10 mouse cellular contexts compared by ENCODE assay signal in genomic region chr2:152048003-152048980, GRCm38 (mm10). TPM values are rescaled to one million over a fixed set of nuclear protein-coding genes. Genes with fewer than 3 reads are reported as not detected.
DNase-seq lines count a peak whose midpoint lies in the region; ATAC-seq and TF ChIP-seq lines count a peak whose summit lies in the region.
"Had no signal": no experiment of that assay in that cellular context is flagged by ENCODE, and none has a peak within 500 bp of the region (broad histone marks: within the 10 kb centered on the region; RNA-seq: fewer than 3 reads in every experiment).

No protein-coding gene starts in this region.

- H3K4me3 ChIP-seq in heart, embryonic 12.5 days: peak overlapping the region; percentile 56
- H3K4me3 ChIP-seq in ES-E14 (ENCODE audit: insufficient read depth in 1 of 2, low read depth in 1 of 2, low read length in 2 of 2, poor library complexity in 1 of 2, severe bottlenecking in 1 of 2): peak overlapping the region; percentile 60 to 63
- peak overlapping the region; percentile 49 for H3K4me3 ChIP-seq in forebrain, embryonic 12.5 days (replicated peaks)
- peak overlapping the region; percentile 49 for H3K4me3 ChIP-seq in limb, embryonic 15.5 days
- peak overlapping the region; percentile 50 for H3K4me3 ChIP-seq in stomach, embryonic 16.5 days (replicated peaks; ENCODE audit: low read length)

- H3K9ac ChIP-seq in heart, embryonic 12.5 days: peak overlapping the region; percentile 47
- H3K9ac ChIP-seq in ES-E14 (ENCODE audit: insufficient read depth, low read depth, low read length, poor library complexity, severe bottlenecking): peak overlapping the region; percentile 32
- H3K9ac ChIP-seq in forebrain, embryonic 12.5 days: peak overlapping the region; percentile 66
- peak overlapping the region; percentile 42 for H3K9ac ChIP-seq in limb, embryonic 15.5 days
- peak overlapping the region; percentile 63 for H3K9ac ChIP-seq in stomach, embryonic 16.5 days (ENCODE audit: low read length)

- H3K36me3 ChIP-seq in heart, embryonic 12.5 days: no peaks in the 10 kb centered on the region
- no peaks in the 10 kb centered on the region for H3K36me3 ChIP-seq in ES-E14 (ENCODE audit: control insufficient read depth, insufficient read depth, low read length, poor library complexity, severe bottlenecking)
- no peaks in the 10 kb centered on the region for H3K36me3 ChIP-seq in forebrain, embryonic 12.5 days (replicated peaks)
- no peaks in the 10 kb centered on the region for H3K36me3 ChIP-seq in limb, embryonic 15.5 days
- no peaks in the 10 kb centered on the region for H3K36me3 ChIP-seq in stomach, embryonic 16.5 days (ENCODE audit: control insufficient read depth, insufficient read depth, low read length)

- peaks cover 30% of the 10 kb centered on the region for H3K4me1 ChIP-seq in heart, embryonic 12.5 days (replicated peaks)
- peaks cover 5 to 17% of the 10 kb centered on the region in 2 experiments; a peak in 3 of 4 replicates for H3K4me1 ChIP-seq in ES-E14 (ENCODE audit: control insufficient read depth in 2 of 2, insufficient read depth in 2 of 2, low read length in 2 of 2, poor library complexity in 1 of 2)
- H3K4me1 ChIP-seq in forebrain, embryonic 12.5 days: peaks cover 63% of the 10 kb centered on the region
- peaks cover 24% of the 10 kb centered on the region for H3K4me1 ChIP-seq in limb, embryonic 15.5 days
- peaks cover 12% of the 10 kb centered on the region for H3K4me1 ChIP-seq in stomach, embryonic 16.5 days (ENCODE audit: control insufficient read depth, insufficient read depth, low read length)

- in situ Hi-C loops in ES-E14 (cut with MboI; ENCODE audit: low sequenced_read_pairs in 2 of 2, unreplicated experiment in 2 of 2): no loop called here

- H3K9me3 ChIP-seq in heart, embryonic 12.5 days (replicated peaks): no peaks in the 10 kb centered on the region
- H3K9me3 ChIP-seq in ES-E14 (ENCODE audit: control insufficient read depth, insufficient read depth, low read depth, low read length): no peaks in the 10 kb centered on the region
- H3K9me3 ChIP-seq in forebrain, embryonic 12.5 days: no peaks in the 10 kb centered on the region
- no peaks in the 10 kb centered on the region for H3K9me3 ChIP-seq in limb, embryonic 15.5 days
- H3K9me3 ChIP-seq in stomach, embryonic 16.5 days (replicated peaks; ENCODE audit: control insufficient read depth, low read length): no peaks in the 10 kb centered on the region

- H3K4me2 ChIP-seq in heart, embryonic 12.5 days: peak overlapping the region; percentile 99
- H3K4me2 ChIP-seq in forebrain, embryonic 12.5 days: peak overlapping the region; percentile 90
- peak overlapping the region; percentile 98 for H3K4me2 ChIP-seq in limb, embryonic 15.5 days
- H3K4me2 ChIP-seq in stomach, embryonic 16.5 days (ENCODE audit: low read depth, low read length): peak overlapping the region; percentile 94

- ATAC-seq in heart, embryonic 12.5 days (ENCODE audit: insufficient number of reproducible peaks, low FRiP score): 0 out of 2 replicates have a peak, but pooled peaks have one; percentile 20
- ATAC-seq in forebrain, embryonic 12.5 days (ENCODE audit: low FRiP score): peak; percentile 77
- ATAC-seq in limb, embryonic 15.5 days (ENCODE audit: insufficient number of reproducible peaks, low FRiP score, low TSS enrichment, low read depth): no peak
- 0 out of 2 replicates have a peak, but pooled peaks have one; percentile 45 for ATAC-seq in stomach, embryonic 16.5 days (ENCODE audit: insufficient read depth, low FRiP score)
- ATAC-seq: Patski had no signal

- under 1% methylated on average over 78 of the region's 82 CpGs for WGBS in heart, embryonic 12.5 days
- WGBS in forebrain, embryonic 12.5 days: under 1% methylated on average over 65 of the region's 82 CpGs
- WGBS in limb, embryonic 15.5 days: under 1% methylated on average over 48 of the region's 82 CpGs
- 1% methylated on average over 82 of the region's 82 CpGs for WGBS in stomach, embryonic 16.5 days

- no peak overlapping the region for H3K27ac ChIP-seq in heart, embryonic 12.5 days (ENCODE audit: poor library complexity, severe bottlenecking)
- H3K27ac ChIP-seq in ES-E14 (ENCODE audit: insufficient read depth, low read depth, low read length, poor library complexity, severe bottlenecking): no peak overlapping the region
- peak overlapping the region; percentile 91 for H3K27ac ChIP-seq in forebrain, embryonic 12.5 days
- no peak overlapping the region for H3K27ac ChIP-seq in limb, embryonic 15.5 days
- no peak overlapping the region for H3K27ac ChIP-seq in stomach, embryonic 16.5 days (ENCODE audit: low read length)

- H3K27me3 ChIP-seq in heart, embryonic 12.5 days (replicated peaks): peaks cover 96% of the 10 kb centered on the region
- H3K27me3 ChIP-seq in forebrain, embryonic 12.5 days: peaks cover 64% of the 10 kb centered on the region
- H3K27me3 ChIP-seq in limb, embryonic 15.5 days: peaks cover 84% of the 10 kb centered on the region
- H3K27me3 ChIP-seq in stomach, embryonic 16.5 days (ENCODE audit: control insufficient read depth, insufficient read depth, low read length): peaks cover 42% of the 10 kb centered on the region

- no peak for DNase-seq in heart, adult 11 months
- no peak for DNase-seq in ES-E14 (ENCODE audit: low read depth, low spot score)
- DNase-seq in thymus, postnatal 0 days (ENCODE audit: low spot score): no peak
- DNase-seq in layer of hippocampus, adult 11-12 months (ENCODE audit: low spot score): no peak

TF ChIP-seq in ES-E14, 5 proteins besides CTCF, POLR2A, EP300 and RAD21:
- TF ChIP-seq CHD2 (IDR thresholded peaks at IDR 0.05; ENCODE audit: low read depth, low read length): no peak
TF ChIP-seq in ES-E14: peak in this region for 0.

RNA-seq across cellular contexts. Expression of gene Scrt2, which starts 33.0 kb away (rescaled TPM):
- 0.08 TPM in 1 of 2 replicates, not detected in the other for polyA plus RNA-seq in heart, embryonic 12.5 days (2016; fragmentation: Nextera tagmentation; extraction: Ambion mirVana)
- total RNA-seq in ES-E14 (2012; rRNA removed): 0.04 and 0.37 TPM in 2 replicates
- polyA plus RNA-seq in forebrain, embryonic 12.5 days (2016; fragmentation: Nextera tagmentation; extraction: Ambion mirVana): 15.3 and 15.6 TPM in 2 replicates
- 0.06 TPM in 1 of 2 replicates, not detected in the other for polyA plus RNA-seq in limb, embryonic 15.5 days (2015; fragmentation: Nextera tagmentation; extraction: Ambion mirVana)
- 0.06 TPM in 1 of 2 replicates, not detected in the other for polyA plus RNA-seq in stomach, embryonic 16.5 days (2015; fragmentation: Nextera tagmentation; extraction: Ambion mirVana)
- polyA plus RNA-seq in thymus, postnatal 0 days (2015; fragmentation: Nextera tagmentation; extraction: Ambion mirVana): 0.08 TPM in 1 of 2 replicates, not detected in the other
- polyA plus RNA-seq: large intestine, adult 2 months; Patski had no signal

RNA-seq across cellular contexts. Expression of gene Slc52a3, which starts 52.0 kb away (rescaled TPM):
- polyA plus RNA-seq in heart, embryonic 12.5 days (2016; fragmentation: Nextera tagmentation; extraction: Ambion mirVana): 0.34 and 0.45 TPM in 2 replicates
- total RNA-seq in ES-E14 (2012; rRNA removed): 4.4 and 7.3 TPM in 2 replicates
- 0.54 and 0.78 TPM in 2 replicates for polyA plus RNA-seq in forebrain, embryonic 12.5 days (2016; fragmentation: Nextera tagmentation; extraction: Ambion mirVana)
- 8.4 and 9.7 TPM in 2 replicates for polyA plus RNA-seq in limb, embryonic 15.5 days (2015; fragmentation: Nextera tagmentation; extraction: Ambion mirVana)
- 13.9 and 21.8 TPM in 2 replicates for polyA plus RNA-seq in stomach, embryonic 16.5 days (2015; fragmentation: Nextera tagmentation; extraction: Ambion mirVana)
- polyA plus RNA-seq in thymus, postnatal 0 days (2015; fragmentation: Nextera tagmentation; extraction: Ambion mirVana): 1.5 and 1.6 TPM in 2 replicates

RNA-seq across cellular contexts. Expression of gene Srxn1, which starts 57.0 kb away (rescaled TPM):
- polyA plus RNA-seq in heart, embryonic 12.5 days (2016; fragmentation: Nextera tagmentation; extraction: Ambion mirVana): 9.4 and 9.6 TPM in 2 replicates
- total RNA-seq in ES-E14 (2012; rRNA removed): 16.0 and 18.3 TPM in 2 replicates
- 12.0 and 12.9 TPM in 2 replicates for polyA plus RNA-seq in forebrain, embryonic 12.5 days (2016; fragmentation: Nextera tagmentation; extraction: Ambion mirVana)
- polyA plus RNA-seq in limb, embryonic 15.5 days (2015; fragmentation: Nextera tagmentation; extraction: Ambion mirVana): 11.3 and 12.3 TPM in 2 replicates
- 13.8 and 14.4 TPM in 2 replicates for polyA plus RNA-seq in stomach, embryonic 16.5 days (2015; fragmentation: Nextera tagmentation; extraction: Ambion mirVana)
- polyA plus RNA-seq in thymus, postnatal 0 days (2015; fragmentation: Nextera tagmentation; extraction: Ambion mirVana): 23.2 and 23.6 TPM in 2 replicates

Comparison
In these comparisons a context has a peak if more than half of its experiments do, and no peak if none do; other contexts are left out.
1. RNA of gene Scrt2, which starts 33.0 kb away (polyA plus RNA-seq): 15.3 to 15.6 TPM in forebrain, embryonic 12.5 days; 0.08 TPM in heart, embryonic 12.5 days, 0.06 TPM in stomach, embryonic 16.5 days, 0.08 TPM in thymus, postnatal 0 days and 0.06 TPM in limb, embryonic 15.5 days; every median in the first group is over 10 times any median in the second.
2. Peak in every context shown above with its lines, with median percentiles within 50 percentile points of each other: H3K4me2 ChIP-seq, H3K4me3 ChIP-seq and H3K9ac ChIP-seq.